Mouse (Mus musculus): ENCODE results near the gene Fbxw28. TPM values are rescaled to one million over a fixed set of nuclear protein-coding genes. Genes with fewer than 3 reads are reported as not detected.
"Not testable (repeated sequence)": the region's sequence is repeated elsewhere in the genome, so short reads cannot be mapped to it uniquely, and the experiment has no call there.

Gene Fbxw28
- polyA plus RNA-seq (2014; fragmentation: Nextera tagmentation; extraction: Ambion mirVana): not detected in 2 replicates

- not testable (repeated sequence) for H3K27me3 ChIP-seq (ENCODE audit: control insufficient read depth, insufficient read depth, low read length); H3K9ac ChIP-seq (ENCODE audit: low read length); H3K4me1 ChIP-seq (ENCODE audit: control insufficient read depth, insufficient read depth, low read length); ATAC-seq (ENCODE audit: insufficient read depth, low FRiP score, low TSS enrichment); DNase-seq (ENCODE audit: low spot score); H3K9me3 ChIP-seq (ENCODE audit: control insufficient read depth, low read length); H3K36me3 ChIP-seq (ENCODE audit: control insufficient read depth, insufficient read depth, low read length); H3K27ac ChIP-seq (ENCODE audit: low read depth, low read length); H3K4me3 ChIP-seq (ENCODE audit: low read depth, low read length); H3K4me2 ChIP-seq (ENCODE audit: low read depth)
- no CpG with 5 or more reads among the region's 1 CpGs for WGBS
These were observed at the start of gene Fbxw28 for GRCm38 (mm10) chr9:109339559-109339958. Fbxw28 (minus strand) TSS chr9:109339659.

GRCm38 (mm10) chr9:109287576-109287975, 51.9 kb downstream of the Fbxw28 start, which contains the start of gene Fbxw14:
Fbxw14 (minus strand) TSS chr9:109287676.
- ATAC-seq (ENCODE audit: insufficient read depth, low FRiP score, low TSS enrichment); H3K4me2 ChIP-seq (ENCODE audit: low read depth); H3K27ac ChIP-seq (ENCODE audit: low read depth, low read length); H3K27me3 ChIP-seq (ENCODE audit: control insufficient read depth, insufficient read depth, low read length); H3K36me3 ChIP-seq (ENCODE audit: control insufficient read depth, insufficient read depth, low read length); DNase-seq (ENCODE audit: low spot score); H3K9me3 ChIP-seq (ENCODE audit: control insufficient read depth, low read length); H3K4me1 ChIP-seq (ENCODE audit: control insufficient read depth, insufficient read depth, low read length); H3K4me3 ChIP-seq (ENCODE audit: low read depth, low read length); H3K9ac ChIP-seq (ENCODE audit: low read length): not testable (repeated sequence)
- no CpG with 5 or more reads among the region's 1 CpGs for WGBS

Other genes starting within 250 kb of the Fbxw28 start
- 18.3 and 19.1 TPM in 2 replicates for gene Plxnb1, start 244.3 kb downstream of the Fbxw28 start, polyA plus RNA-seq (2014; fragmentation: Nextera tagmentation; extraction: Ambion mirVana)
- not detected in 2 replicates for gene Fbxw21, start 177.6 kb downstream of the Fbxw28 start, polyA plus RNA-seq (2014; fragmentation: Nextera tagmentation; extraction: Ambion mirVana)
- not detected in 2 replicates for gene Fbxw13, start 143.7 kb downstream of the Fbxw28 start, polyA plus RNA-seq (2014; fragmentation: Nextera tagmentation; extraction: Ambion mirVana)
- gene Fbxw20, start 104.9 kb downstream of the Fbxw28 start, polyA plus RNA-seq (2014; fragmentation: Nextera tagmentation; extraction: Ambion mirVana): not detected in 2 replicates
- not detected in 2 replicates for gene Fbxw14, start 52.0 kb downstream of the Fbxw28 start, polyA plus RNA-seq (2014; fragmentation: Nextera tagmentation; extraction: Ambion mirVana)
- gene Fbxw22, start 64.6 kb upstream of the Fbxw28 start, polyA plus RNA-seq (2014; fragmentation: Nextera tagmentation; extraction: Ambion mirVana): not detected in 2 replicates
- gene Fbxw16, start 109.5 kb upstream of the Fbxw28 start, polyA plus RNA-seq (2014; fragmentation: Nextera tagmentation; extraction: Ambion mirVana): not detected in 2 replicates
- not detected in 2 replicates for gene Fbxw19, start 156.2 kb upstream of the Fbxw28 start, polyA plus RNA-seq (2014; fragmentation: Nextera tagmentation; extraction: Ambion mirVana)
- not detected in 2 replicates for gene Fbxw15, start 228.6 kb upstream of the Fbxw28 start, polyA plus RNA-seq (2014; fragmentation: Nextera tagmentation; extraction: Ambion mirVana)